Mouse (Mus musculus) thymus, adult 2 months (tissue): ENCODE measurements around the gene Usp5. TPM values are rescaled to one million over a fixed set of nuclear protein-coding genes. Genes with fewer than 3 reads are reported as not detected.

ENCODE experiments used
- DNase-seq: peaks from one replicate; pipeline ENCODE4 v3.0.0; 2021
- H3K27ac ChIP-seq: fragments of 200-500 bp; 2 replicates; pipeline ENCODE4 v1.5.1; 2012; ENCODE audit warnings: low read length, control low read depth; ENCODE audit not compliant: control insufficient read depth, insufficient read depth
- H3K27me3 ChIP-seq: fragments of 200-500 bp; 2 replicates; pipeline ENCODE4 v1.6.1; 2012; ENCODE audit warnings: mild to moderate bottlenecking, low read length, moderate library complexity, mixed read lengths; ENCODE audit not compliant: control insufficient read depth, insufficient read depth
- H3K36me3 ChIP-seq: fragments of 200-500 bp; 2 replicates; pipeline ENCODE4 v1.6.1; 2012; ENCODE audit warnings: mild to moderate bottlenecking, low read length, moderate library complexity; ENCODE audit not compliant: control insufficient read depth, insufficient read depth
- H3K4me1 ChIP-seq: fragments of 200-500 bp; replicated peaks from 2 replicates; pipeline ENCODE4 v1.6.1; 2012; ENCODE audit warnings: low read length; ENCODE audit not compliant: control insufficient read depth, insufficient read depth
- H3K4me3 ChIP-seq: fragments of 200-500 bp; 2 replicates; pipeline ENCODE4 v1.5.1; 2012; ENCODE audit warnings: mild to moderate bottlenecking, low read length, control low read depth, moderate library complexity; ENCODE audit not compliant: control insufficient read depth, insufficient read depth
- CTCF ChIP-seq: fragments of 200-500 bp; IDR thresholded peaks from 2 replicates; pipeline ENCODE4 v1.5.1; 2012; ENCODE audit warnings: mild to moderate bottlenecking, control low read depth, low read length, moderate library complexity, borderline replicate concordance; ENCODE audit not compliant: control insufficient read depth, poor library complexity, insufficient read depth; ENCODE audit errors: extremely low read depth
- POLR2A ChIP-seq: fragments of 200-500 bp; IDR thresholded peaks from 2 replicates; pipeline ENCODE4 v1.6.1; 2012; ENCODE audit warnings: mild to moderate bottlenecking, low read length, control low read depth, moderate library complexity; ENCODE audit not compliant: control insufficient read depth, poor library complexity, insufficient read depth; ENCODE audit errors: extremely low read depth
- WGBS: fragments of 180-500 bp; shearing (Covaris S2); methylation state at CpG from one replicate; pipeline ENCODE4 v1.1.7; 2018; 5-methylcytosine and 5-hydroxymethylcytosine counted together
- polyA plus RNA-seq: library from polyadenylated mRNA; depleted of rRNA; stranded (reverse); fragments of >200 nt; gene quantifications from 2 replicates; pipeline ENCODE4 v1.2.3, GENCODE M21; 2012; rRNA removed

Gene Usp5
- polyA plus RNA-seq, 1 experiment = 121 TPM

- no peaks in the 10 kb centered on the region for H3K36me3 ChIP-seq
- H3K27ac ChIP-seq = no peak overlapping the region
- DNase-seq = no peak
- WGBS = 79% methylated on average over 7 of the region's 7 CpGs
- H3K4me1 ChIP-seq = peaks cover 20% of the 10 kb centered on the region
- H3K4me3 ChIP-seq = no peak overlapping the region
- no peak for TF ChIP-seq POLR2A
- TF ChIP-seq CTCF = no peak
- no peaks in the 10 kb centered on the region for H3K27me3 ChIP-seq
These were observed 59.3 kb downstream of the Usp5 start for GRCm38 (mm10) chr6:124770013-124770412.

GRCm38 (mm10) chr6:124769101-124769765, 60.1 kb downstream of the Usp5 start, which contains the start of gene Eno2:
TSS of gene Eno2 (minus strand) at chr6:124769673.
- Histone ChIP-seq H3K4me3 (peak within 1 kb of the TSS; percentile 45), H3K4me1 (peaks cover 20% of the 10 kb centered on the region), H3K27me3 (no peaks in the 10 kb centered on the region), H3K27ac (no peak within 1 kb of the TSS), H3K36me3 (no peaks in the 10 kb centered on the region)
- TF ChIP-seq CTCF (0 out of 2 replicates have a peak, but pooled peaks have one; percentile 10), POLR2A (no peak)
- 1% methylated on average over 54 of the region's 54 CpGs for WGBS
- DNase-seq = peak; percentile 59

- 7% methylated on average over 9 of the region's 9 CpGs for WGBS
- peaks cover 20% of the 10 kb centered on the region for H3K4me1 ChIP-seq
- H3K27ac ChIP-seq = no peak overlapping the region
- TF ChIP-seq CTCF (no peak), POLR2A (no peak)
- H3K4me3 ChIP-seq = peak overlapping the region; percentile 45
- no peak for DNase-seq
- H3K27me3 ChIP-seq = no peaks in the 10 kb centered on the region
- H3K36me3 ChIP-seq = no peaks in the 10 kb centered on the region
These were observed 60.6 kb downstream of the Usp5 start for GRCm38 (mm10) chr6:124768704-124769044.

GRCm38 (mm10) chr6:124767920-124768703, 61.2 kb downstream of the Usp5 start:
- WGBS = 75% methylated on average over 19 of the region's 19 CpGs
- DNase-seq = no peak
- H3K4me1 ChIP-seq = peaks cover 20% of the 10 kb centered on the region
- H3K27ac ChIP-seq = no peak overlapping the region
- no peak for TF ChIP-seq POLR2A
- no peak for TF ChIP-seq CTCF
- no peaks in the 10 kb centered on the region for H3K36me3 ChIP-seq
- H3K4me3 ChIP-seq = peak overlapping the region; percentile 45; the same call in 1 of the 2 replicates
- H3K27me3 ChIP-seq = no peaks in the 10 kb centered on the region

- no peak overlapping the region for H3K4me3 ChIP-seq
- H3K27ac ChIP-seq = no peak overlapping the region
- H3K27me3 ChIP-seq = no peaks in the 10 kb centered on the region
- no peak for TF ChIP-seq CTCF
- TF ChIP-seq POLR2A = no peak
- 93% methylated on average over 4 of the region's 4 CpGs for WGBS
- no peak for DNase-seq
- no peaks in the 10 kb centered on the region for H3K36me3 ChIP-seq
- H3K4me1 ChIP-seq = peaks cover 20% of the 10 kb centered on the region
These were observed 61.8 kb downstream of the Usp5 start for GRCm38 (mm10) chr6:124767536-124767919.

- H3K27ac ChIP-seq = no peak overlapping the region
These were observed 63.3 kb downstream of the Usp5 start for GRCm38 (mm10) chr6:124765951-124766350.

More at GRCm38 (mm10) chr6:124765951-124766350, 63.3 kb downstream of the Usp5 start:
- TF ChIP-seq POLR2A (no peak), CTCF (no peak)
- WGBS = 97% methylated on average over 7 of the region's 7 CpGs
- Histone ChIP-seq H3K36me3 (no peaks in the 10 kb centered on the region), H3K4me3 (no peak overlapping the region), H3K27me3 (no peaks in the 10 kb centered on the region), H3K4me1 (peaks cover 20% of the 10 kb centered on the region)
- no peak for DNase-seq

Other genes starting within 250 kb of the Usp5 start
- 0.08 and 0.13 TPM in 2 replicates for gene C1s2, start 193.4 kb downstream of the Usp5 start, polyA plus RNA-seq
- gene Lpcat3, start 166.5 kb downstream of the Usp5 start, polyA plus RNA-seq = 173 and 184 TPM in 2 replicates
- 203 and 210 TPM in 2 replicates for gene Emg1, start 117.3 kb downstream of the Usp5 start, polyA plus RNA-seq
- gene Phb2, start 117.1 kb downstream of the Usp5 start, polyA plus RNA-seq = 150 and 171 TPM in 2 replicates
- 210 and 212 TPM in 2 replicates for gene Ptpn6, start 90.8 kb downstream of the Usp5 start, polyA plus RNA-seq
- gene Grcc10, start 88.1 kb downstream of the Usp5 start, polyA plus RNA-seq = 265 and 352 TPM in 2 replicates
- not detected in 2 replicates for gene Gm45234, start 73.5 kb downstream of the Usp5 start, polyA plus RNA-seq
- 48.3 and 51.6 TPM in 2 replicates for gene Atn1, start 73.0 kb downstream of the Usp5 start, polyA plus RNA-seq
- 10.2 and 12.9 TPM in 2 replicates for gene Eno2, start 59.8 kb downstream of the Usp5 start, polyA plus RNA-seq
- gene Lrrc23, start 49.8 kb downstream of the Usp5 start, polyA plus RNA-seq = 4.0 and 5.5 TPM in 2 replicates
- gene Spsb2, start 20.8 kb downstream of the Usp5 start, polyA plus RNA-seq = 7.1 and 8.1 TPM in 2 replicates
- 171 and 181 TPM in 2 replicates for gene Tpi1, start 15.2 kb downstream of the Usp5 start, polyA plus RNA-seq
- 202 and 248 TPM in 2 replicates for gene Cdca3, start 63 bp upstream of the Usp5 start, polyA plus RNA-seq
- 2.8 and 4.0 TPM in 2 replicates for gene Gnb3, start 10.8 kb upstream of the Usp5 start, polyA plus RNA-seq
- gene P3h3, start 28.3 kb upstream of the Usp5 start, polyA plus RNA-seq = 20.1 and 26.8 TPM in 2 replicates
- gene Gpr162, start 34.5 kb upstream of the Usp5 start, polyA plus RNA-seq = 136 and 138 TPM in 2 replicates
- gene Cd4, start 58.7 kb upstream of the Usp5 start, polyA plus RNA-seq = 549 and 565 TPM in 2 replicates
- gene Lag3, start 82.2 kb upstream of the Usp5 start, polyA plus RNA-seq = 27.7 and 30.1 TPM in 2 replicates
- gene Ptms, start 90.6 kb upstream of the Usp5 start, polyA plus RNA-seq = 1,595 and 1,797 TPM in 2 replicates
- gene Mlf2, start 101.9 kb upstream of the Usp5 start, polyA plus RNA-seq = 404 and 428 TPM in 2 replicates
- gene Cops7a, start 136.1 kb upstream of the Usp5 start, polyA plus RNA-seq = 168 and 199 TPM in 2 replicates
- 5.1 and 5.5 TPM in 2 replicates for gene Pianp, start 167.2 kb upstream of the Usp5 start, polyA plus RNA-seq
- 117 and 126 TPM in 2 replicates for gene Zfp384, start 179.7 kb upstream of the Usp5 start, polyA plus RNA-seq
- 96.8 and 99.4 TPM in 2 replicates for gene Ing4, start 210.3 kb upstream of the Usp5 start, polyA plus RNA-seq
- 70.8 and 89.5 TPM in 2 replicates for gene Acrbp, start 220.2 kb upstream of the Usp5 start, polyA plus RNA-seq
- gene Lpar5, start 238.4 kb upstream of the Usp5 start, polyA plus RNA-seq = 35.7 and 40.0 TPM in 2 replicates